Mouse (Mus musculus): Measurements from ENCODE around the gene Popdc3. TPM values are rescaled to one million over a fixed set of nuclear protein-coding genes. Genes with fewer than 3 reads are reported as not detected.
A peak's percentile ranks its signal among the peaks of the same experiment; 100 is the strongest.
"Not testable (repeated sequence)": the region's sequence is repeated elsewhere in the genome, so short reads cannot be mapped to it uniquely, and the experiment has no call there.

Popdc3 gene
- polyA plus RNA-seq, 1 experiment from 2014 or later: 0.97 TPM

DNA sequence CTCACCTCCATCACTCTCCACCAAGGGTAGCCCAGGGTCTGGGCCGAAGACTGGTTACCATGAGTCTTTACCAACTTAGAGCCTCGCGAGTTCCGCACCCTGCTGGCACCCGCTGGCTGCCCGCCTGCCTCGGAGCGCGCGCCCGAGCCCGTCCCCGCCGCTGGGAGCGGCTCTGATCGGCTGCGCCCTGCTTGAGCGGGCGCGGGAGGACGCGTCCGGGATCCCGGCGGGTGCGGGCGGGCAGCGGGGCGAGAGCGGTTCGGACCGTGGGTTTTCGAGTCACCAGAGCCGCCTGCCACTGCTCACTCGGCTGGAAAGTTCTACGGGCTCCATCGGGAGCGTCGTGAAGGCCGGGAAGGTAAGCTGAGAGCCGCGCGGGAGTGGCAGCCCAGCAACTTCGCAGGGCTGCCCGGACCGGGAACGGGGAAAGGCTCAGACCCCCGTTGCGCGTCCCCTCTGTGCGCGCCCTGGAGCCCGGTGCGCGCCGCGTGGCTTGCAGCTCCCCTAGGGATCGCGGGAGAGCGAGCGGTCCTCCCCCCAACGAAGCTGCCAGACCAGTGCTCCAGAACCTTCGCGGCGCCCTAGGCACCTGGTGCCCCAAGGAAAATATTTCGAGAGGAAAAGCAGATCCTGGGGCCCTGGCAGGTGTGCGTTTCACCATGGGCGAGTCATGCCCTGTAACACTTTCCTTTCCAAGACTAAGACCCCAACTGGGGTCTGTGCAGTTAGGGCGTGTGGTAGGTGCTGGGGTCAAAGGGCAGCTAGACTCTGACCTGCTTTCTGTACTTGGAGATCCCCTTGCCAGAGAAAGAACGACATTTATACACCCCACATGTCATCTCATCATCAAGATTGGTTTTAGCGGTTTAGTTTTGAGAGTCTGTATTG lies 111.6 kb downstream of the Popdc3 start:
- Histone ChIP-seq H3K27ac (no peak overlapping the region), H3K4me2 (peak overlapping the region; percentile 97), H3K36me3 (no peaks in the 10 kb centered on the region), H3K9ac (peak overlapping the region; percentile 70), H3K9me3 (no peaks in the 10 kb centered on the region), H3K4me1 (peaks cover 5% of the 10 kb centered on the region; the same call in 1 of the 2 replicates), H3K4me3 (peak overlapping the region; percentile 61), H3K27me3 (peaks cover 33% of the 10 kb centered on the region)
- peak; percentile 52; the same call in 1 of the 2 replicates for ATAC-seq (ENCODE audit: insufficient number of reproducible peaks, insufficient read depth, low FRiP score, low TSS enrichment, low read depth)
- WGBS: 1% methylated on average over 71 of the region's 71 CpGs

DNA sequence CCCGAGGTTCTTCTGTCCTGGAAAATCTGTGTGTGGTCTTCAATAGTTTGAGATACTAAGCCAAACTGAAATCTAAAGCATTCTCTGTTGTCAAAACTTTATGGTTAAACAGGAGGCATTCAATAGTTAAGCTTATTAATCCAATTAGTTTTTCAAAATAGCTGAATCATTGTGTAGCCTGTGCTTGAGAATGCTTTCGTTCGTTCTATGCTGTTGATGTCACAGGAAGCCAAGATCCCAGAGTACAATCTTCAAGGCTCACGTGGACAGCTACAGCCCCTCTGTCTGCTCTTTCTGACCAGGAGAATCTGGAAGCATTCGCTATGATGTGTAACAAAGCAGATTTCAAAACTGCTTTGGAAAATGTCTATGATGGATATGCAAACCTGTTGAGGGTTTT lies 112.7 kb downstream of the Popdc3 start:
- Histone ChIP-seq H3K4me2 (no peak overlapping the region), H3K4me3 (no peak overlapping the region), H3K4me1 (peaks cover 5% of the 10 kb centered on the region; the same call in 1 of the 2 replicates), H3K27ac (no peak overlapping the region), H3K9ac (no peak overlapping the region), H3K9me3 (no peaks in the 10 kb centered on the region), H3K27me3 (peaks cover 33% of the 10 kb centered on the region), H3K36me3 (no peaks in the 10 kb centered on the region)
- 47% methylated on average over 5 of the region's 5 CpGs for WGBS
- ATAC-seq (ENCODE audit: insufficient number of reproducible peaks, insufficient read depth, low FRiP score, low TSS enrichment, low read depth): no peak

DNA sequence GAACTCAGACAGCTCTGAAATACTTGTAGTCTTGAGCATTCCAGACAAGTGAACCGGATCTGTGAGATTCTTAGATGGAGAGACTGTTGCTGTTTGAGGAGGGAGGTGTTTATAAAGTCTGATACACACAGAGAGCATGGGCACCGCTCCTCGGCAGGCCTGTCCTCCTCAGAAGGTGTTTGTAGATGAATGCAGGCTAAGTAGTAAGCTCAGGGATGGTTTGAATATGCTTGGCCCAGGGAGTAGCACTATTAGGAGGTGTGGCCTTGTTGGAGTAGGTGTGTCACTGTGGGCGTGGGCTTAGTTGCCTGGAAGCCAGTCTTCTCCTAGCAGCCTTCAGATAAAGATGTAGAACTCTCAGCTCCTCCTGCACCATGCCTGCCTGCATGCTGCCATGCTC lies 114.3 kb downstream of the Popdc3 start:
- not testable (repeated sequence) for H3K4me3 ChIP-seq; ATAC-seq (ENCODE audit: insufficient number of reproducible peaks, insufficient read depth, low FRiP score, low TSS enrichment, low read depth)
- 63% methylated on average over 4 of the region's 4 CpGs for WGBS

DNA sequence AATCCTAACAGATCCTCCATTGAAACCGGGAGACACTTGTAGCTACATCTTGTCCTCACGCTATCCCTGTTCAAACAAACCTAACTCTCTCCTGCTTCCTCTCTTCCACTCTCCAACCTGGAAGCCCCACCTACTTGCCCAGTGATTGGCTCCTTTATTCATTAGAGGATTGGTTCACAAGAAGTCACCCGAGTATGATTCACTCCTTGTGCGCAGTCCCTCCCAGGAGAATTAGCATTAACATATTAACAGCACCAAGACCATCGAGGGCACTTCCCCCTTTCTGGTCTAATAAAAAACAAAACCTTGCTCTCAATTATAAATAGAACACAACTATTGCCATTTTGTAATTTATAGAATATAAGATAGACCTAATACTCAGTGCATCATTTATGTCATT lies 117.2 kb downstream of the Popdc3 start:
- WGBS: 74% methylated on average over 5 of the region's 5 CpGs
- Histone ChIP-seq H3K4me1 (no peaks in the 10 kb centered on the region), H3K36me3 (no peaks in the 10 kb centered on the region), H3K4me3 (no peak overlapping the region), H3K27ac (no peak overlapping the region), H3K4me2 (no peak overlapping the region), H3K9me3 (no peaks in the 10 kb centered on the region), H3K9ac (no peak overlapping the region), H3K27me3 (peaks cover 4% of the 10 kb centered on the region)
- no peak for ATAC-seq (ENCODE audit: insufficient number of reproducible peaks, insufficient read depth, low FRiP score, low TSS enrichment, low read depth)

More for the DNA sequence above, 114.3 kb downstream of the Popdc3 start:
- not testable (repeated sequence) for H3K9me3 ChIP-seq, H3K4me1 ChIP-seq, H3K27ac ChIP-seq, H3K9ac ChIP-seq, H3K4me2 ChIP-seq, H3K36me3 ChIP-seq
- H3K27me3 ChIP-seq: peaks cover 27% of the 10 kb centered on the region

DNA sequence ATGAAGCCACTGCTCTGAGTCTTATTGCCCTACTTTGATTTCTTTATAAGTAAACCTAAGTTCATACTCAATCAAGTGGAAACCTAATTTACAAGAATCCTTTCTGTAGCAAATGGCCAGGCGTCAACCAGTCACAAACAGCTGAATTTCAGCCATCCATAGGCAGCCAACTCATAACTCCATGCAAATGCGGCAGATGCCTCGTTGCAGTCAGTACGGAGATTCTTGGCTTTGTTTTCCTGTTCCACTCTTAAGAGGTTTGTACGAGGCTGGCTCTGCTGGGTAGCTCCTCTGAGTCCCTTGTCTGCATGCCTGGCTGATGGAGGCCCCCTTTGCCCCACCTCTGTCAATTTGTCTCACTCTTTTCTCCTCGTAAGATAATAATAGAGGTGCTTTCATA lies 120.6 kb downstream of the Popdc3 start:
- WGBS: 77% methylated on average over 6 of the region's 6 CpGs
- ATAC-seq (ENCODE audit: insufficient number of reproducible peaks, insufficient read depth, low FRiP score, low TSS enrichment, low read depth): no peak
- H3K27me3 ChIP-seq: no peaks in the 10 kb centered on the region

GRCm38 (mm10) chr10:45299509-45299908 lies 121.6 kb downstream of the Popdc3 start:
- H3K9me3 ChIP-seq: no peaks in the 10 kb centered on the region
- H3K36me3 ChIP-seq: no peaks in the 10 kb centered on the region
- ATAC-seq (ENCODE audit: insufficient number of reproducible peaks, insufficient read depth, low FRiP score, low TSS enrichment, low read depth): no peak
- H3K27me3 ChIP-seq: no peaks in the 10 kb centered on the region
- no peak overlapping the region for H3K9ac ChIP-seq
- no peak overlapping the region for H3K4me2 ChIP-seq
- 83% methylated on average over 4 of the region's 4 CpGs for WGBS
- H3K27ac ChIP-seq: no peak overlapping the region
- no peaks in the 10 kb centered on the region for H3K4me1 ChIP-seq
- no peak overlapping the region for H3K4me3 ChIP-seq

More for the DNA sequence above, 120.6 kb downstream of the Popdc3 start:
- Histone ChIP-seq H3K36me3 (no peaks in the 10 kb centered on the region), H3K27ac (no peak overlapping the region), H3K4me1 (no peaks in the 10 kb centered on the region), H3K9ac (no peak overlapping the region), H3K9me3 (no peaks in the 10 kb centered on the region), H3K4me2 (no peak overlapping the region), H3K4me3 (no peak overlapping the region)

DNA sequence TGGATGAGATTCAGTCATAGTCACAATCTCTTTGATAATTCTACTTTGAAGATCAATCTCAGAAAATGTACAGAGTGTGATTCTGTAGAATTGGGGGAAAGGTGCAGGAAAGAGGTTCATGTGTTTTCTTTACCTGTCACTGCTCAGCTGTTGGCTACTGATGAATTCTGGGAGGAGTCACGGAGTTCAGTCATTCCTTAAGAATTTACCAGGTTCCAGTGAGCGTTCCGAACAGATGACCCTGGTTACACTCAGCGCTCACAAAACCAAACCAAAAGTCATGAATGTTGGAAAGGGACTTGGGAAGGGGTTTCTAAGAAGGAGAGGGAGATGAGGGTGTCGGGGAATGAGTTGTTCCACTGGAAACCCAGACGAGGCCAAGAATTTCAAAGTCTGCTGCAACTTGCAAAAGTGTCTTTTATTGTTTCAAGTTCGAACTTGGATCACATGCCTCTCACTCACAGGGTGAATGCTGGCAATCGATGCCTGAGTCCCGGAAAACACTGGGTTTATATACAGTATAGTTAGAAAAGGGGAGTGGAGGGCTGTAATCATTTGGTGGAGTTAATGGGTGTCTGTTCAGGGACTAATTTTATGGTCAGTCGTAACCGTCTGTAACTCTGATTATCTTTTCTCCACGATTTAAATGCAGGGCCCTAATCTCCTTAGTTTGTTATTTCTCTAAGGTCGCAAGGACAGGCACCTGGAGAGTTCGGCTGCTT lies 125.6 kb downstream of the Popdc3 start:
- Histone ChIP-seq H3K9ac (no peak overlapping the region), H3K4me1 (no peaks in the 10 kb centered on the region), H3K27me3 (no peaks in the 10 kb centered on the region), H3K9me3 (no peaks in the 10 kb centered on the region), H3K27ac (no peak overlapping the region), H3K4me3 (no peak overlapping the region), H3K36me3 (no peaks in the 10 kb centered on the region), H3K4me2 (no peak overlapping the region)
- no peak for ATAC-seq (ENCODE audit: insufficient number of reproducible peaks, insufficient read depth, low FRiP score, low TSS enrichment, low read depth)
- WGBS: 67% methylated on average over 14 of the region's 14 CpGs

DNA sequence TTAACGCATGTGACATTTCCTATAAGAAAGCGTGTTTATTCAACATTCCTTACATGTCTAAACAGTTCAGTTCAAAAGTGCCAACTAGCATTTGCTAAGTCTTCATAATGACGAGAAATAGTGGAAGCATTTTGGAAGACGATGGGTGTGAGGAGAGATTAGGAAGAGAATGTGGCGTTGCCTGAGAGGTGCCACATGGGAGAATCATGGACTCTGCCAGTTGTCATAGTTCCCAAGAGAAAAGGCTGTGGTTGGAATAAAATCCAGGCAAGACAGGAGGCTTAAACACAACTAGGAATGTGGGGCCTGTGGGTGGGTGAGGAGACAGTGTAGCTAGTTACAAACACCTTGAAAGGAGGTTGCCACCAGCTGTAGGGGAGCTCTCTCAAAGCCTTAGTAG lies 127.3 kb downstream of the Popdc3 start:
- H3K36me3 ChIP-seq: no peaks in the 10 kb centered on the region
- H3K27me3 ChIP-seq: no peaks in the 10 kb centered on the region
- 73% methylated on average over 5 of the region's 5 CpGs for WGBS
- no peak for ATAC-seq (ENCODE audit: insufficient number of reproducible peaks, insufficient read depth, low FRiP score, low TSS enrichment, low read depth)
- H3K9me3 ChIP-seq: no peaks in the 10 kb centered on the region
- no peaks in the 10 kb centered on the region for H3K4me1 ChIP-seq
- H3K9ac ChIP-seq: no peak overlapping the region
- H3K4me2 ChIP-seq: no peak overlapping the region
- no peak overlapping the region for H3K27ac ChIP-seq
- H3K4me3 ChIP-seq: no peak overlapping the region

- Histone ChIP-seq H3K4me3 (no peak overlapping the region), H3K4me1 (no peaks in the 10 kb centered on the region), H3K4me2 (no peak overlapping the region), H3K27me3 (no peaks in the 10 kb centered on the region), H3K9me3 (no peaks in the 10 kb centered on the region), H3K27ac (no peak overlapping the region), H3K9ac (no peak overlapping the region), H3K36me3 (no peaks in the 10 kb centered on the region)
- no peak for ATAC-seq (ENCODE audit: insufficient number of reproducible peaks, insufficient read depth, low FRiP score, low TSS enrichment, low read depth)
- 87% methylated on average over 5 of the region's 5 CpGs for WGBS
These were observed 133.2 kb downstream of the Popdc3 start for GRCm38 (mm10) chr10:45311129-45311528.

DNA sequence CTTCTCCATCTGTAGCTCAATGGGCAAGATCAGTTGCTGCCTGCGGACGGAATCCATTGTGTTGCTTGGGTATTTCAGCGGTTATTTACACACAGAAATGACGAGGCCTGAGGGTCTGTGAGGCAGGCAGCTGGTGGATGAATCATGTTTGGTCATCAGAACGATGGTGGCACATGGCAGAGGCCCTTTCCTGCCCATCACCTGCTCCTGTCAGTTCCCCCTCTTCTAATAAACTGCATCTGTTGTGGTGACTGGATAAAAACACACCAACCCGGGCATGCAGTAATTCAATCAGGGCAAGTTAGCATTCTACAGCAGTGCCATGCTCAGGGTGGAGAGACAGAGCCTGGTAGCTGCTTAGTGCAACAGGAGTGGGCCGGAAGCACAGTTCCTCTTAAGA lies 133.7 kb downstream of the Popdc3 start:
- Histone ChIP-seq H3K27ac (no peak overlapping the region), H3K9ac (no peak overlapping the region), H3K27me3 (no peaks in the 10 kb centered on the region), H3K4me3 (no peak overlapping the region), H3K4me2 (no peak overlapping the region), H3K9me3 (no peaks in the 10 kb centered on the region), H3K4me1 (no peaks in the 10 kb centered on the region), H3K36me3 (no peaks in the 10 kb centered on the region)
- ATAC-seq (ENCODE audit: insufficient number of reproducible peaks, insufficient read depth, low FRiP score, low TSS enrichment, low read depth): no peak
- WGBS: 70% methylated on average over 7 of the region's 7 CpGs

DNA sequence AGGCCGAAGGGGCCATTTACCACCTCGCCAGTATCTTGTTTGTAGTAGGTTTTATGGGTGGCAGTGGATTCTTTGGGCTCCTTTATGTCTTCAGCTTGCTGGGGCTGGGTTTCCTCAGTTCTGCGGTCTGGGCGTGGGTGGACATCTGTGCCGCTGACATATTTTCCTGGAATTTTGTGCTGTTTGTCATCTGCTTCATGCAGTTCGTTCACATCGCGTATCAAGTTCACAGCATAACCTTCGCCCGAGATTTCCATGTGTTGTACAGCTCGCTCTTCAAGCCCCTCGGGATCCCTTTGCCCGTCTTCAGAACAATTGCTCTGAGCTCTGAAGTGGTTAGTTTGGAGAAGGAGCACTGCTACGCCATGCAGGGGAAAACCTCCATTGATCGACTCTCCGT lies 137.0 kb downstream of the Popdc3 start:
- H3K4me1 ChIP-seq: no peaks in the 10 kb centered on the region
- no peak overlapping the region for H3K27ac ChIP-seq
- H3K4me3 ChIP-seq: no peak overlapping the region
- H3K36me3 ChIP-seq: no peaks in the 10 kb centered on the region
- H3K9ac ChIP-seq: no peak overlapping the region
- H3K9me3 ChIP-seq: no peaks in the 10 kb centered on the region
- no peak for ATAC-seq (ENCODE audit: insufficient number of reproducible peaks, insufficient read depth, low FRiP score, low TSS enrichment, low read depth)
- H3K27me3 ChIP-seq: no peaks in the 10 kb centered on the region
- 85% methylated on average over 16 of the region's 16 CpGs for WGBS
- no peak overlapping the region for H3K4me2 ChIP-seq

- WGBS: 87% methylated on average over 5 of the region's 5 CpGs
- H3K9ac ChIP-seq: no peak overlapping the region
- no peaks in the 10 kb centered on the region for H3K9me3 ChIP-seq
- no peak for ATAC-seq (ENCODE audit: insufficient number of reproducible peaks, insufficient read depth, low FRiP score, low TSS enrichment, low read depth)
- H3K27ac ChIP-seq: no peak overlapping the region
- H3K27me3 ChIP-seq: no peaks in the 10 kb centered on the region
- no peak overlapping the region for H3K4me2 ChIP-seq
- no peaks in the 10 kb centered on the region for H3K4me1 ChIP-seq
- no peaks in the 10 kb centered on the region for H3K36me3 ChIP-seq
- no peak overlapping the region for H3K4me3 ChIP-seq
These were observed 141.0 kb downstream of the Popdc3 start for GRCm38 (mm10) chr10:45318922-45319321.

All from embryonic facial prominence, embryonic 13.5 days (tissue).